Mouse (Mus musculus) kidney, postnatal 25 days (tissue): ENCODE data around the gene Rell1.
"Not testable (repeated sequence)": the region's sequence is repeated elsewhere in the genome, so short reads cannot be mapped to it uniquely, and the experiment has no call there.

ENCODE experiments used
- DNase-seq, 2 experiments: peaks; one replicate each; pipeline ENCODE4 v3.0.0; 2021; ENCODE audit warnings: mixed read lengths in 2 of 2

Gene Rell1

GRCm38 (mm10) chr5:63951421-63951911, 17.2 kb downstream of the Rell1 start:
- peak; percentile 70 to 81 for DNase-seq

- peak; percentile 77 to 84 for DNase-seq
Observed at GRCm38 (mm10) chr5:63949195-63949594, 19.5 kb downstream of the Rell1 start.

GRCm38 (mm10) chr5:63947526-63947925, 21.2 kb downstream of the Rell1 start:
- no peak for DNase-seq

- no peak for DNase-seq
Observed at GRCm38 (mm10) chr5:63943291-63943690, 25.4 kb downstream of the Rell1 start.

GRCm38 (mm10) chr5:63941891-63942290, 26.8 kb downstream of the Rell1 start:
- DNase-seq = no peak

GRCm38 (mm10) chr5:63938575-63938974, 30.1 kb downstream of the Rell1 start:
- no peak for DNase-seq

GRCm38 (mm10) chr5:63936740-63937139, 32.0 kb downstream of the Rell1 start:
- peak; percentile 44 to 86 for DNase-seq

- DNase-seq = no peak
Observed at GRCm38 (mm10) chr5:63935581-63935980, 33.1 kb downstream of the Rell1 start.

GRCm38 (mm10) chr5:63932829-63933228, 35.9 kb downstream of the Rell1 start:
- peak; percentile 23 to 39 for DNase-seq

- peak in 1 of 2 experiments; percentile 24 for DNase-seq
Observed at GRCm38 (mm10) chr5:63930824-63931358, 37.8 kb downstream of the Rell1 start.

- DNase-seq = no peak
Observed at GRCm38 (mm10) chr5:63925035-63925628, 43.6 kb downstream of the Rell1 start.

- DNase-seq = peak; percentile 31 to 73
Observed at GRCm38 (mm10) chr5:63923305-63924025, 45.2 kb downstream of the Rell1 start.

GRCm38 (mm10) chr5:63918201-63918600, 50.5 kb downstream of the Rell1 start:
- no peak for DNase-seq

GRCm38 (mm10) chr5:63916457-63917139, 52.1 kb downstream of the Rell1 start:
- DNase-seq = no peak

GRCm38 (mm10) chr5:63914896-63915295, 53.8 kb downstream of the Rell1 start:
- DNase-seq = no peak

- DNase-seq = no peak
Observed at GRCm38 (mm10) chr5:63910171-63910960, 58.3 kb downstream of the Rell1 start.

- DNase-seq = no peak
Observed at GRCm38 (mm10) chr5:63907513-63907912, 61.2 kb downstream of the Rell1 start.

GRCm38 (mm10) chr5:63906149-63907093, 62.3 kb downstream of the Rell1 start:
- peak; percentile 72 to 83 for DNase-seq

- DNase-seq = no peak
Observed at GRCm38 (mm10) chr5:63903329-63903728, 65.4 kb downstream of the Rell1 start.

GRCm38 (mm10) chr5:63897820-63898110, 70.9 kb downstream of the Rell1 start:
- DNase-seq = no peak

- DNase-seq = not testable (repeated sequence)
Observed at GRCm38 (mm10) chr5:63897001-63897819, 71.5 kb downstream of the Rell1 start.
